9 mouse cellular contexts compared by ENCODE assay signal in the genomic region with DNA sequence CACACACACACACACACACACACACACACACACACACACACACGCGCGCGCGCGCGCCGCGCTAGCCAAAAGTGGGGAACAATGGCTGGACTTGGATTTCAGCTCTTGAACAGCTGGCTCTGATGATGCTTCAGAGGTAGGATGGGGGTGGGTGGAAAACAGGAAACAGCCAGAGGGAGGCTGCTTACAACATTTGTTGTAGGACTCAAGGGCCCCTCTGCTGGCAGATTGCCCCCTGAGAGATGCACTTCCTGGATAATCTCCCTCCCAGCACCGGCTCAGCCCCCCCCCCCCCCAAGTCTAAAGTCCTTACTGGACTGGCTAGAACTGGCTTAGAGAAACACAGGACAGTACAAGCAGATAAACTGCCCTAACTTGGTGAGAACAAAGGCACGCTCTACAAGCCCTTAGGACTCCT. TPM values are rescaled to one million over a fixed set of nuclear protein-coding genes. Genes with fewer than 3 reads are reported as not detected.
DNase-seq lines count a peak whose midpoint lies in the region; ATAC-seq and TF ChIP-seq lines count a peak whose summit lies in the region.
"Had no signal": no experiment of that assay in that cellular context is flagged by ENCODE, and none has a peak within 500 bp of the region (broad histone marks: within the 10 kb centered on the region; RNA-seq: fewer than 3 reads in every experiment).

No protein-coding gene starts in this region.

- WGBS in thymus, adult 2 months, result 60% methylated on average over 11 of the region's 11 CpGs
- 58% methylated on average over 11 of the region's 11 CpGs for WGBS in heart, embryonic 10.5 days
- 66% methylated on average over 11 of the region's 11 CpGs for WGBS in neural tube, embryonic 13.5 days

- peak overlapping the region; percentile 26; the same call in 1 of the 2 replicates for H3K27ac ChIP-seq in thymus, adult 2 months (ENCODE audit: control insufficient read depth, insufficient read depth, low read length)
- H3K27ac ChIP-seq in heart, embryonic 10.5 days, result peak overlapping the region; percentile 42
- H3K27ac ChIP-seq in neural tube, embryonic 13.5 days (replicated peaks), result 0 out of 2 replicates have a peak overlapping the region, but pooled peaks have one; percentile 5
- H3K27ac ChIP-seq: liver, embryonic 15.5 days had no signal

- TF ChIP-seq CTCF in thymus, adult 2 months (IDR thresholded peaks at IDR 0.05; ENCODE audit: borderline replicate concordance, control insufficient read depth, extremely low read depth, insufficient read depth, low read length, poor library complexity), result no peak

- no peak overlapping the region for H3K4me2 ChIP-seq in neural tube, embryonic 13.5 days
- H3K4me2 ChIP-seq: liver, embryonic 15.5 days had no signal

- no peaks in the 10 kb centered on the region for H3K27me3 ChIP-seq in thymus, adult 2 months (ENCODE audit: control insufficient read depth, insufficient read depth, low read length)
- H3K27me3 ChIP-seq in heart, embryonic 10.5 days (ENCODE audit: insufficient read depth, poor library complexity, severe bottlenecking), result no peaks in the 10 kb centered on the region
- H3K27me3 ChIP-seq in neural tube, embryonic 13.5 days, result peaks cover 8% of the 10 kb centered on the region

- H3K36me3 ChIP-seq in thymus, adult 2 months (ENCODE audit: control insufficient read depth, insufficient read depth, low read length), result no peaks in the 10 kb centered on the region
- H3K36me3 ChIP-seq in heart, embryonic 10.5 days, result no peaks in the 10 kb centered on the region
- H3K36me3 ChIP-seq in neural tube, embryonic 13.5 days, result no peaks in the 10 kb centered on the region
- H3K36me3 ChIP-seq: liver, embryonic 15.5 days had no signal

- no peak for DNase-seq in thymus, adult 2 months
- no peak for DNase-seq in thymus, adult 18-20 months
- peak; percentile 74 for DNase-seq in heart, embryonic 10.5 days (ENCODE audit: low spot score)
- DNase-seq in kidney, adult 8-10 months, result peak; percentile 64 to 67
- no peak for DNase-seq in B cell, adult 2 months
- no peak for DNase-seq in T-cell, adult 2 months (ENCODE audit: low spot score)

- no peak overlapping the region for H3K9ac ChIP-seq in neural tube, embryonic 13.5 days
- H3K9ac ChIP-seq: liver, embryonic 15.5 days had no signal

- H3K4me1 ChIP-seq in thymus, adult 2 months (replicated peaks; ENCODE audit: control insufficient read depth, insufficient read depth, low read length), result peaks cover 40% of the 10 kb centered on the region
- peaks cover 11% of the 10 kb centered on the region for H3K4me1 ChIP-seq in heart, embryonic 10.5 days
- H3K4me1 ChIP-seq in neural tube, embryonic 13.5 days (replicated peaks), result peaks cover 15% of the 10 kb centered on the region

- H3K4me3 ChIP-seq in thymus, adult 2 months (ENCODE audit: control insufficient read depth, insufficient read depth, low read length), result no peak overlapping the region
- H3K4me3 ChIP-seq in heart, embryonic 10.5 days, result no peak overlapping the region
- H3K4me3 ChIP-seq in neural tube, embryonic 13.5 days, result no peak overlapping the region
- H3K4me3 ChIP-seq: liver, embryonic 15.5 days had no signal

- TF ChIP-seq POLR2A in thymus, adult 2 months (IDR thresholded peaks at IDR 0.05; ENCODE audit: control insufficient read depth, extremely low read depth, insufficient read depth, low read length, poor library complexity), result no peak

- no peaks in the 10 kb centered on the region for H3K9me3 ChIP-seq in heart, embryonic 10.5 days
- H3K9me3 ChIP-seq in neural tube, embryonic 13.5 days, result no peaks in the 10 kb centered on the region
- H3K9me3 ChIP-seq: liver, embryonic 15.5 days had no signal

- ATAC-seq in neural tube, embryonic 13.5 days (ENCODE audit: low read depth), result no peak
- no peak for ATAC-seq in erythroid progenitor cell, adult 5-6 weeks (replicated peaks; ENCODE audit: low FRiP score, poor library complexity, severe bottlenecking)

RNA-seq across cellular contexts. Expression of gene Tjap1, which starts 4.9 kb away (rescaled TPM):
- polyA plus RNA-seq in thymus, adult 2 months (2012; rRNA removed), result 98.7 and 106 TPM in 2 replicates
- 46.5 and 55.8 TPM in 2 replicates for polyA plus RNA-seq in heart, embryonic 10.5 days (2016; fragmentation: Nextera tagmentation; extraction: Ambion mirVana)
- 35.7 and 36.7 TPM in 2 replicates for polyA plus RNA-seq in neural tube, embryonic 13.5 days (2015; fragmentation: Nextera tagmentation; extraction: Ambion mirVana)
- total RNA-seq in erythroid progenitor cell, adult 5-6 weeks (2015; ENCODE audit: low replicate concordance), result 2.2 and 21.8 TPM in 2 replicates
- total RNA-seq in erythroid progenitor cell, adult 5-6 weeks (2017; ENCODE audit: low replicate concordance), result 6.5 and 53.0 TPM in 2 replicates

RNA-seq across cellular contexts. Expression of gene Dlk2, which starts 9.5 kb away (rescaled TPM):
- polyA plus RNA-seq in thymus, adult 2 months (2012; rRNA removed), result 8.5 and 11.3 TPM in 2 replicates
- 0.36 and 0.77 TPM in 2 replicates for polyA plus RNA-seq in heart, embryonic 10.5 days (2016; fragmentation: Nextera tagmentation; extraction: Ambion mirVana)
- 9.0 and 9.6 TPM in 2 replicates for polyA plus RNA-seq in neural tube, embryonic 13.5 days (2015; fragmentation: Nextera tagmentation; extraction: Ambion mirVana)
- not detected in 2 replicates for total RNA-seq in erythroid progenitor cell, adult 5-6 weeks (2015; ENCODE audit: low replicate concordance)
- not detected in 2 replicates for total RNA-seq in erythroid progenitor cell, adult 5-6 weeks (2017; ENCODE audit: low replicate concordance)
- polyA plus RNA-seq: liver, embryonic 15.5 days had no signal

RNA-seq across cellular contexts. Expression of gene Lrrc73, which starts 34.4 kb away (rescaled TPM):
- polyA plus RNA-seq in thymus, adult 2 months (2012; rRNA removed), result 4.2 and 5.3 TPM in 2 replicates
- 0.33 and 0.38 TPM in 2 replicates for polyA plus RNA-seq in heart, embryonic 10.5 days (2016; fragmentation: Nextera tagmentation; extraction: Ambion mirVana)
- 5.2 and 5.8 TPM in 2 replicates for polyA plus RNA-seq in neural tube, embryonic 13.5 days (2015; fragmentation: Nextera tagmentation; extraction: Ambion mirVana)
- total RNA-seq in erythroid progenitor cell, adult 5-6 weeks (2015; ENCODE audit: low replicate concordance), result not detected in 2 replicates
- 0.39 TPM in 1 of 2 replicates, not detected in the other for total RNA-seq in erythroid progenitor cell, adult 5-6 weeks (2017; ENCODE audit: low replicate concordance)
- polyA plus RNA-seq: liver, embryonic 15.5 days had no signal

RNA-seq across cellular contexts. Expression of gene Yipf3, which starts 39.8 kb away (rescaled TPM):
- polyA plus RNA-seq in thymus, adult 2 months (2012; rRNA removed), result 250 and 292 TPM in 2 replicates
- 77.0 and 83.9 TPM in 2 replicates for polyA plus RNA-seq in heart, embryonic 10.5 days (2016; fragmentation: Nextera tagmentation; extraction: Ambion mirVana)
- polyA plus RNA-seq in neural tube, embryonic 13.5 days (2015; fragmentation: Nextera tagmentation; extraction: Ambion mirVana), result 81.9 and 83.1 TPM in 2 replicates
- 46.5 and 53.7 TPM in 2 replicates for total RNA-seq in erythroid progenitor cell, adult 5-6 weeks (2015; ENCODE audit: low replicate concordance)
- total RNA-seq in erythroid progenitor cell, adult 5-6 weeks (2017; ENCODE audit: low replicate concordance), result 15.3 and 22.5 TPM in 2 replicates

RNA-seq across cellular contexts. Expression of gene Polr1c, which starts 39.8 kb away (rescaled TPM):
- 52.6 and 60.6 TPM in 2 replicates for polyA plus RNA-seq in thymus, adult 2 months (2012; rRNA removed)
- polyA plus RNA-seq in heart, embryonic 10.5 days (2016; fragmentation: Nextera tagmentation; extraction: Ambion mirVana), result 53.8 and 81.2 TPM in 2 replicates
- 84.3 and 93.8 TPM in 2 replicates for polyA plus RNA-seq in neural tube, embryonic 13.5 days (2015; fragmentation: Nextera tagmentation; extraction: Ambion mirVana)
- 25.6 and 26.4 TPM in 2 replicates for total RNA-seq in erythroid progenitor cell, adult 5-6 weeks (2015; ENCODE audit: low replicate concordance)
- 5.8 and 24.9 TPM in 2 replicates for total RNA-seq in erythroid progenitor cell, adult 5-6 weeks (2017; ENCODE audit: low replicate concordance)

Comparison
In these comparisons a context has a peak if more than half of its experiments do, and no peak if none do; other contexts are left out.
1. DNase-seq: peak in heart, embryonic 10.5 days (single experiment) and kidney, adult 8-10 months (2 of 2); none in thymus, adult 2 months (single experiment), thymus, adult 18-20 months (0 of 2), B cell, adult 2 months (0 of 2) and T-cell, adult 2 months (single experiment).
2. Peak in every context shown above with its lines, with median percentiles within 50 percentile points of each other: H3K27ac ChIP-seq.